Mouse (Mus musculus): ENCODE data around the gene Mrgprg. TPM values are rescaled to one million over a fixed set of nuclear protein-coding genes. Genes with fewer than 3 reads are reported as not detected.

Gene Mrgprg
- polyA plus RNA-seq, 1 experiment from 2014 or later, result not detected

GRCm38 (mm10) chr7:143776137-143776536 is 9.3 kb upstream of the Mrgprg start:
- no peak for ATAC-seq (ENCODE audit: low FRiP score, low read depth)
- Histone ChIP-seq H3K4me3 (no peak overlapping the region), H3K27ac (no peak overlapping the region), H3K9ac (no peak overlapping the region), H3K36me3 (no peaks in the 10 kb centered on the region), H3K27me3 (replicated peaks) (no peaks in the 10 kb centered on the region), H3K9me3 (no peaks in the 10 kb centered on the region), H3K4me1 (no peaks in the 10 kb centered on the region), H3K4me2 (replicated peaks) (no peak overlapping the region)
- 30% methylated on average over 3 of the region's 3 CpGs for WGBS

GRCm38 (mm10) chr7:143769461-143769860 is 2.7 kb upstream of the Mrgprg start:
- no peak for ATAC-seq (ENCODE audit: low FRiP score, low read depth)

GRCm38 (mm10) chr7:143768267-143768666 is 1.5 kb upstream of the Mrgprg start:
- Histone ChIP-seq H3K4me1 (no peaks in the 10 kb centered on the region), H3K4me3 (no peak overlapping the region), H3K27ac (no peak overlapping the region), H3K4me2 (replicated peaks) (no peak overlapping the region), H3K9ac (no peak overlapping the region), H3K27me3 (replicated peaks) (peaks cover 18% of the 10 kb centered on the region), H3K9me3 (no peaks in the 10 kb centered on the region), H3K36me3 (no peaks in the 10 kb centered on the region)
- WGBS, result 82% methylated on average over 6 of the region's 6 CpGs
- ATAC-seq (ENCODE audit: low FRiP score, low read depth), result no peak

More at GRCm38 (mm10) chr7:143769461-143769860, 2.7 kb upstream of the Mrgprg start:
- Histone ChIP-seq H3K9me3 (no peaks in the 10 kb centered on the region), H3K4me3 (no peak overlapping the region), H3K27me3 (replicated peaks) (peaks cover 14% of the 10 kb centered on the region), H3K36me3 (no peaks in the 10 kb centered on the region), H3K9ac (no peak overlapping the region), H3K27ac (no peak overlapping the region), H3K4me2 (replicated peaks) (no peak overlapping the region), H3K4me1 (no peaks in the 10 kb centered on the region)
- 60% methylated on average over 1 of the region's 1 CpGs for WGBS

- Histone ChIP-seq H3K9me3 (no peaks in the 10 kb centered on the region), H3K36me3 (no peaks in the 10 kb centered on the region), H3K27ac (no peak overlapping the region), H3K9ac (no peak overlapping the region), H3K4me2 (replicated peaks) (no peak overlapping the region), H3K4me1 (no peaks in the 10 kb centered on the region), H3K4me3 (no peak overlapping the region), H3K27me3 (replicated peaks) (peaks cover 23% of the 10 kb centered on the region)
- whole genome bisulfite sequencing, result 78% methylated on average over 19 of the region's 19 CpGs
- no peak for ATAC-seq (ENCODE audit: low FRiP score, low read depth)
These were observed 1.8 kb downstream of the Mrgprg start for GRCm38 (mm10) chr7:143764876-143765530.

GRCm38 (mm10) chr7:143763794-143764193 is 3.0 kb downstream of the Mrgprg start:
- H3K27me3 ChIP-seq (replicated peaks), result peaks cover 23% of the 10 kb centered on the region
- H3K4me3 ChIP-seq, result no peak overlapping the region
- WGBS, result 21% methylated on average over 3 of the region's 3 CpGs
- H3K4me2 ChIP-seq (replicated peaks), result no peak overlapping the region
- no peak overlapping the region for H3K9ac ChIP-seq
- H3K9me3 ChIP-seq, result no peaks in the 10 kb centered on the region
- H3K27ac ChIP-seq, result no peak overlapping the region
- H3K36me3 ChIP-seq, result no peaks in the 10 kb centered on the region
- ATAC-seq (ENCODE audit: low FRiP score, low read depth), result no peak
- H3K4me1 ChIP-seq, result no peaks in the 10 kb centered on the region

GRCm38 (mm10) chr7:143758956-143759355 is 7.8 kb downstream of the Mrgprg start:
- Histone ChIP-seq H3K9me3 (no peaks in the 10 kb centered on the region), H3K4me1 (peaks cover 4% of the 10 kb centered on the region), H3K4me3 (no peak overlapping the region), H3K27ac (no peak overlapping the region), H3K36me3 (no peaks in the 10 kb centered on the region), H3K27me3 (replicated peaks) (peaks cover 40% of the 10 kb centered on the region), H3K9ac (no peak overlapping the region), H3K4me2 (replicated peaks) (no peak overlapping the region)
- no peak for ATAC-seq (ENCODE audit: low FRiP score, low read depth)
- 67% methylated on average over 3 of the region's 3 CpGs for WGBS

- H3K27ac ChIP-seq, result no peak overlapping the region
- peaks cover 35% of the 10 kb centered on the region for H3K27me3 ChIP-seq (replicated peaks)
- H3K4me2 ChIP-seq (replicated peaks), result peak overlapping the region; percentile 76; the same call in 1 of the 2 replicates
- H3K9me3 ChIP-seq, result no peaks in the 10 kb centered on the region
- no peak for ATAC-seq (ENCODE audit: low FRiP score, low read depth)
- no peaks in the 10 kb centered on the region for H3K36me3 ChIP-seq
- WGBS, result 83% methylated on average over 3 of the region's 3 CpGs
- no peak overlapping the region for H3K9ac ChIP-seq
- H3K4me3 ChIP-seq, result no peak overlapping the region
- H3K4me1 ChIP-seq, result peaks cover 4% of the 10 kb centered on the region
These were observed 9.1 kb downstream of the Mrgprg start for GRCm38 (mm10) chr7:143757696-143758095.

- no peak overlapping the region for H3K27ac ChIP-seq
- H3K4me3 ChIP-seq, result peak overlapping the region; percentile 28
- under 1% methylated on average over 15 of the region's 15 CpGs for WGBS
- H3K36me3 ChIP-seq, result no peaks in the 10 kb centered on the region
- peaks cover 4% of the 10 kb centered on the region for H3K4me1 ChIP-seq
- ATAC-seq (ENCODE audit: low FRiP score, low read depth), result peak; percentile 93
- H3K27me3 ChIP-seq (replicated peaks), result peaks cover 36% of the 10 kb centered on the region
- H3K9me3 ChIP-seq, result no peaks in the 10 kb centered on the region
- peak overlapping the region; percentile 76 for H3K4me2 ChIP-seq (replicated peaks)
- 0 out of 2 replicates have a peak overlapping the region, but pooled peaks have one; percentile 6 for H3K9ac ChIP-seq
These were observed 9.8 kb downstream of the Mrgprg start for GRCm38 (mm10) chr7:143757027-143757390.

GRCm38 (mm10) chr7:143756125-143757026 is 10.4 kb downstream of the Mrgprg start, which contains the start of gene Osbpl5:
Gene Osbpl5 (minus strand): TSS chr7:143756985.
- peak within 1 kb of the TSS; percentile 76 for H3K4me2 ChIP-seq (replicated peaks)
- peaks cover 38% of the 10 kb centered on the region for H3K27me3 ChIP-seq (replicated peaks)
- H3K9me3 ChIP-seq, result no peaks in the 10 kb centered on the region
- H3K27ac ChIP-seq, result no peak within 1 kb of the TSS
- 30% methylated on average over 22 of the region's 22 CpGs for WGBS
- peaks cover 4% of the 10 kb centered on the region for H3K4me1 ChIP-seq
- H3K9ac ChIP-seq, result 0 out of 2 replicates have a peak within 1 kb of the TSS, but pooled peaks have one; percentile 6
- no peaks in the 10 kb centered on the region for H3K36me3 ChIP-seq
- no peak for ATAC-seq (ENCODE audit: low FRiP score, low read depth)
- peak within 1 kb of the TSS; percentile 28 for H3K4me3 ChIP-seq

- H3K9me3 ChIP-seq, result no peaks in the 10 kb centered on the region
- H3K4me1 ChIP-seq, result peaks cover 4% of the 10 kb centered on the region
- H3K27me3 ChIP-seq (replicated peaks), result peaks cover 38% of the 10 kb centered on the region
- no peak for ATAC-seq (ENCODE audit: low FRiP score, low read depth)
- no peak overlapping the region for H3K4me2 ChIP-seq (replicated peaks)
- no peak overlapping the region for H3K27ac ChIP-seq
- H3K36me3 ChIP-seq, result no peaks in the 10 kb centered on the region
- WGBS, result 72% methylated on average over 9 of the region's 9 CpGs
- no peak overlapping the region for H3K4me3 ChIP-seq
- no peak overlapping the region for H3K9ac ChIP-seq
These were observed 11.3 kb downstream of the Mrgprg start for GRCm38 (mm10) chr7:143755357-143756124.

GRCm38 (mm10) chr7:143753990-143754715 is 12.6 kb downstream of the Mrgprg start:
- no peak overlapping the region for H3K9ac ChIP-seq
- 51% methylated on average over 5 of the region's 5 CpGs for WGBS
- no peak overlapping the region for H3K4me2 ChIP-seq (replicated peaks)
- no peak overlapping the region for H3K4me3 ChIP-seq
- peaks cover 7% of the 10 kb centered on the region for H3K4me1 ChIP-seq
- ATAC-seq (ENCODE audit: low FRiP score, low read depth), result no peak
- H3K36me3 ChIP-seq, result no peaks in the 10 kb centered on the region
- H3K27me3 ChIP-seq (replicated peaks), result peaks cover 38% of the 10 kb centered on the region
- no peak overlapping the region for H3K27ac ChIP-seq
- H3K9me3 ChIP-seq, result no peaks in the 10 kb centered on the region
